Mouse (Mus musculus): ENCODE measurements around the gene Gm20878.
"Not testable (repeated sequence)": the region's sequence is repeated elsewhere in the genome, so short reads cannot be mapped to it uniquely, and the experiment has no call there.

The Gm20878 gene

GRCm38 (mm10) chr4:41941272-41941671 lies at the start of gene Gm20878:
TSS of gene Gm20878 (plus strand) at chr4:41941572.
- DNase-seq (ENCODE audit: low read depth in 2 of 2, low spot score in 2 of 2): not testable (repeated sequence)

DNA sequence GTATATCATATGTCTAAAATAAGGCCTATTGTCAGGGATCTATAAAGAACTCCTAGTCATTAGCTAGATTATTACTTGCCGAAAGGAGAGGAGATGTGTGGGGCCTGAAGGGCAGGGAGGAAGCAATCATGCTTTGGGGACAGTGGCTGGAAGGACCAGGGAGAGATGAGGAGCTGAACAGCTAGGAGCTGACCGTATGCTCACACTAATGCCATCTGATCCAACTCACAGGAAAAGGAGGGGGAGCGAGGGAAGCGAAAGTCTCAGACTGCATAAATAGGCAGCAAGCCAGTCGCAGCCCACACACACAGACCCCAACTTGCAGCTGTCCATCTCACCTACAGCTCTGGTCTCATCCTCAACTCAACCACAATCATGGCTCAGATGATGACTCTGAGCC lies 38.1 kb upstream of the Gm20878 start, which contains the start of gene Gm21541:
TSS of gene Gm21541 (plus strand) at position 301 of the 400 bp plus-strand sequence.
- not testable (repeated sequence) for DNase-seq (ENCODE audit: low read depth in 2 of 2, low spot score in 2 of 2)

DNA sequence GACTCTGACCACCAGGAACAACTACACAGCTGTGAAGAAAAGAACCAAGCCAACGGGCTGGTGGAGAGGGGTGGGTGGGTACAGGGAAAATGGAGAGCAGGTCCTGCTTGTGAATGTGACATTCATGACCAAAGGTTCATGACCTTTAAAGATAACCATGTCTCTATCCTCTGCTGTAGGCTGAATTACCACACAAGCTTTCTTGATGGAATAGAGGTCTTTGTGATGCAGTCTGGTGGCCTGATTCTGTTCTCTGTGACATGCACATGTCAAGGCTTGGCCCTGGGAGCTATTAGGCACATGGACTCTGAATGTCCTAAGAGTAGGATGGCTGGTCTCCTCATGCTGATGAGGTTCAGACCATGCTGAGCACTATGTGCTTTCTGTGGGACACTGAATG lies 24.4 kb downstream of the Gm20878 start, which contains the start of gene Fam205a4:
TSS of gene Fam205a4 (plus strand) at position 301 of the 400 bp plus-strand sequence.
- not testable (repeated sequence) for DNase-seq (ENCODE audit: low read depth in 2 of 2, low spot score in 2 of 2)

All from CD8-positive naive resting alpha-beta T cell, adult 2 months (primary cell).